Mouse (Mus musculus): ENCODE measurements at regions not wholly inside any gene's neighbourhood (a gene's known extent, or its start where the extent isn't known, plus 50 kb on each side); places are given as distances from the start of the nearest gene placed in this dataset.
"Not testable (repeated sequence)": the region's sequence is repeated elsewhere in the genome, so short reads cannot be mapped to it uniquely, and the experiment has no call there.

DNA sequence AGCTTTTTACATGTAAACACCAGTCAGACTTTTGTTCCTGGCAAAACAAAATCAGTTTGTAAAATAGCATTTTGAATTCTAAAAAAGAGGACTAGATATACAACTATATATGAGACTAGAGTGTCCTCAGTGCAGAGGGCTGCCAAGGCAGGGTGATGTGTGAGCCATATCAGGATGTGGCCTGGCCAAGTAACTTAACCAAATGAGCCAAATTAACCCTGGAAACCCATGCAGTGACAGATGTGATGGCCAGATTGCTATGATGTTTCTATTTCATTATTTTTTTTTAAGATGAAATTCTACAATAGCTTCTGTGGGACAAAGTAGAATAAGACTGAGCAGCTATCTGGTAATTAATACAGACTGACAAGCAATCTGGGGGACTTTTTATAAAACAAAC is 181.8 kb downstream of the Nova1 start:
- Histone ChIP-seq H3K9me3 (ENCODE audit: control insufficient read depth, low read length) (no peaks in the 10 kb centered on the region), H3K4me3 (ENCODE audit: low read depth, low read length) (no peak overlapping the region), H3K36me3 (ENCODE audit: control insufficient read depth, insufficient read depth, low read length) (no peaks in the 10 kb centered on the region), H3K27ac (replicated peaks; ENCODE audit: low read depth, low read length) (no peak overlapping the region), H3K4me2 (ENCODE audit: low read depth, severe bottlenecking) (no peak overlapping the region), H3K9ac (ENCODE audit: low read length) (no peak overlapping the region), H3K4me1 (ENCODE audit: control insufficient read depth, insufficient read depth, low read length) (peaks cover 4% of the 10 kb centered on the region), H3K27me3 (ENCODE audit: control insufficient read depth, insufficient read depth, low read length) (no peaks in the 10 kb centered on the region)
- ATAC-seq (ENCODE audit: insufficient number of reproducible peaks, low FRiP score, low TSS enrichment, low read depth) (no peak), DNase-seq (ENCODE audit: low spot score) (no peak)

- no peak overlapping the region for H3K9ac ChIP-seq (ENCODE audit: low read length)
- WGBS = 6% methylated on average over 6 of the region's 6 CpGs
- DNase-seq (ENCODE audit: low spot score) (peak; percentile 64), ATAC-seq (ENCODE audit: insufficient number of reproducible peaks, low FRiP score, low TSS enrichment, low read depth) (peak; percentile 44; the same call in 1 of the 2 replicates)
- H3K27me3 ChIP-seq (ENCODE audit: control insufficient read depth, insufficient read depth, low read length) = no peaks in the 10 kb centered on the region
- no peak overlapping the region for H3K4me3 ChIP-seq (ENCODE audit: low read depth, low read length)
- H3K36me3 ChIP-seq (ENCODE audit: control insufficient read depth, insufficient read depth, low read length) = no peaks in the 10 kb centered on the region
- H3K4me2 ChIP-seq (ENCODE audit: low read depth, severe bottlenecking) = no peak overlapping the region
- no peak overlapping the region for H3K27ac ChIP-seq (replicated peaks; ENCODE audit: low read depth, low read length)
- H3K4me1 ChIP-seq (ENCODE audit: control insufficient read depth, insufficient read depth, low read length) = peaks cover 4% of the 10 kb centered on the region
- no peaks in the 10 kb centered on the region for H3K9me3 ChIP-seq (ENCODE audit: control insufficient read depth, low read length)
Measured at GRCm38 (mm10) chr12:46635125-46635772, 183.5 kb downstream of the Nova1 start.

DNA sequence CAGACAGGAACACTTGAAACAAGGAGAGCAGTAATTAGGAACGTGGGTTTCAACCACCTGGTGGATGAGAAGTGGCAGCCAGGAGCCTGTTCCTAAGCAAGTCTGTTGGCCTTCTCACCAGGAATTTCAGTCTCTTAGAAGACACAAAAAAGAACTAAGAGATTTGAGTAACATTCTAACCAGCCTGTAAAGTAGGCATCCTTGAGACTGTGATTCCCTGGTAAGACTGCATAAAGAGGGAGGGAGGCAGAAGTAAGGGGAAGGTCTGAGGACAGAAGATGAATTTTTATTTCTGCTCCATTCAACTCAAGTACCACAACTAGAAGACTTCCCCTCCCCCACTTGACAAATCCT is 184.0 kb downstream of the Nova1 start:
- no peak for ATAC-seq (ENCODE audit: insufficient number of reproducible peaks, low FRiP score, low TSS enrichment, low read depth)
- 3% methylated on average over 1 of the region's 1 CpGs for WGBS
- H3K27me3 ChIP-seq (ENCODE audit: control insufficient read depth, insufficient read depth, low read length) = no peaks in the 10 kb centered on the region

DNA sequence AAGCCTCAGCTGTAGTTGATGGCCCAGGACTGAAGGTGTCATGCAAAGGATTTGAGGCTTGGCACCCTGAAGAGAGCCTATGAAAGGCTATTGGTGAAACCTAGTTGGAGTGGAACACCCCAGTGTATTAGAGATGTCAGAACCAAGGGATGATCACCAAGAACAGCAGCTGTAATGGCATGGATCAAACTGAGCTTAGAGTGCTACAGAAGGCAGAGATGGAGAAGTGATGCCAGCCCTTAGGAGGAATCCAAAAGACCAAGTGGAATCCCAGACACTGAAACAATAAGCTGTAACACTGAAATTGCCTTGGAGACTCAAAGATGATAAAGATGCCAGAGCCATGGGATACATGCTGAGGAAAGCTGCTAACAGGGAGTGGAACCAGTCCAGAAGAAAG is 186.3 kb downstream of the Nova1 start:
- not testable (repeated sequence) for H3K27ac ChIP-seq (replicated peaks; ENCODE audit: low read depth, low read length); H3K4me2 ChIP-seq (ENCODE audit: low read depth, severe bottlenecking); DNase-seq (ENCODE audit: low spot score); ATAC-seq (ENCODE audit: insufficient number of reproducible peaks, low FRiP score, low TSS enrichment, low read depth); H3K4me3 ChIP-seq (ENCODE audit: low read depth, low read length); H3K27me3 ChIP-seq (ENCODE audit: control insufficient read depth, insufficient read depth, low read length); H3K9ac ChIP-seq (ENCODE audit: low read length); H3K4me1 ChIP-seq (ENCODE audit: control insufficient read depth, insufficient read depth, low read length); H3K36me3 ChIP-seq (ENCODE audit: control insufficient read depth, insufficient read depth, low read length); H3K9me3 ChIP-seq (ENCODE audit: control insufficient read depth, low read length)

More for the DNA sequence above, 184.0 kb downstream of the Nova1 start:
- H3K4me2 ChIP-seq (ENCODE audit: low read depth, severe bottlenecking) = no peak overlapping the region
- H3K9me3 ChIP-seq (ENCODE audit: control insufficient read depth, low read length) = no peaks in the 10 kb centered on the region
- no peak overlapping the region for H3K27ac ChIP-seq (replicated peaks; ENCODE audit: low read depth, low read length)
- no peaks in the 10 kb centered on the region for H3K36me3 ChIP-seq (ENCODE audit: control insufficient read depth, insufficient read depth, low read length)
- no peak for DNase-seq (ENCODE audit: low spot score)
- H3K4me3 ChIP-seq (ENCODE audit: low read depth, low read length) = no peak overlapping the region
- peaks cover 4% of the 10 kb centered on the region for H3K4me1 ChIP-seq (ENCODE audit: control insufficient read depth, insufficient read depth, low read length)
- H3K9ac ChIP-seq (ENCODE audit: low read length) = no peak overlapping the region

GRCm38 (mm10) chr12:46627320-46627719 is 191.4 kb downstream of the Nova1 start:
- Histone ChIP-seq H3K27me3 (ENCODE audit: control insufficient read depth, insufficient read depth, low read length) (no peaks in the 10 kb centered on the region), H3K4me2 (ENCODE audit: low read depth, severe bottlenecking) (no peak overlapping the region), H3K36me3 (ENCODE audit: control insufficient read depth, insufficient read depth, low read length) (no peaks in the 10 kb centered on the region), H3K9me3 (ENCODE audit: control insufficient read depth, low read length) (no peaks in the 10 kb centered on the region), H3K9ac (ENCODE audit: low read length) (no peak overlapping the region), H3K4me1 (ENCODE audit: control insufficient read depth, insufficient read depth, low read length) (no peaks in the 10 kb centered on the region), H3K4me3 (ENCODE audit: low read depth, low read length) (no peak overlapping the region), H3K27ac (replicated peaks; ENCODE audit: low read depth, low read length) (no peak overlapping the region)
- 65% methylated on average over 2 of the region's 2 CpGs for WGBS
- ATAC-seq (ENCODE audit: insufficient number of reproducible peaks, low FRiP score, low TSS enrichment, low read depth) (no peak), DNase-seq (ENCODE audit: low spot score) (no peak)

GRCm38 (mm10) chr12:46611439-46611838 is 207.3 kb downstream of the Nova1 start:
- Histone ChIP-seq H3K36me3 (ENCODE audit: control insufficient read depth, insufficient read depth, low read length) (no peaks in the 10 kb centered on the region), H3K9ac (ENCODE audit: low read length) (no peak overlapping the region), H3K9me3 (ENCODE audit: control insufficient read depth, low read length) (no peaks in the 10 kb centered on the region), H3K27me3 (ENCODE audit: control insufficient read depth, insufficient read depth, low read length) (no peaks in the 10 kb centered on the region), H3K27ac (replicated peaks; ENCODE audit: low read depth, low read length) (no peak overlapping the region), H3K4me1 (ENCODE audit: control insufficient read depth, insufficient read depth, low read length) (no peaks in the 10 kb centered on the region), H3K4me2 (ENCODE audit: low read depth, severe bottlenecking) (no peak overlapping the region), H3K4me3 (ENCODE audit: low read depth, low read length) (no peak overlapping the region)
- DNase-seq (ENCODE audit: low spot score) (no peak), ATAC-seq (ENCODE audit: insufficient number of reproducible peaks, low FRiP score, low TSS enrichment, low read depth) (no peak)
- 93% methylated on average over 2 of the region's 2 CpGs for WGBS

- DNase-seq (ENCODE audit: low spot score) = no peak
- Histone ChIP-seq H3K9me3 (ENCODE audit: control insufficient read depth, low read length) (no peaks in the 10 kb centered on the region), H3K4me2 (ENCODE audit: low read depth, severe bottlenecking) (no peak overlapping the region), H3K27me3 (ENCODE audit: control insufficient read depth, insufficient read depth, low read length) (no peaks in the 10 kb centered on the region), H3K4me3 (ENCODE audit: low read depth, low read length) (no peak overlapping the region), H3K36me3 (ENCODE audit: control insufficient read depth, insufficient read depth, low read length) (no peaks in the 10 kb centered on the region), H3K4me1 (ENCODE audit: control insufficient read depth, insufficient read depth, low read length) (no peaks in the 10 kb centered on the region), H3K9ac (ENCODE audit: low read length) (no peak overlapping the region), H3K27ac (replicated peaks; ENCODE audit: low read depth, low read length) (no peak overlapping the region)
- 66% methylated on average over 12 of the region's 12 CpGs for WGBS
- ATAC-seq (ENCODE audit: insufficient number of reproducible peaks, low FRiP score, low TSS enrichment, low read depth) = no peak
Measured at GRCm38 (mm10) chr12:46609580-46610311, 209.0 kb downstream of the Nova1 start.

- no peak for DNase-seq (ENCODE audit: low spot score)
- H3K27ac ChIP-seq (replicated peaks; ENCODE audit: low read depth, low read length) = no peak overlapping the region
- no peak overlapping the region for H3K9ac ChIP-seq (ENCODE audit: low read length)
- no peaks in the 10 kb centered on the region for H3K36me3 ChIP-seq (ENCODE audit: control insufficient read depth, insufficient read depth, low read length)
- no peak overlapping the region for H3K4me3 ChIP-seq (ENCODE audit: low read depth, low read length)
- no peaks in the 10 kb centered on the region for H3K9me3 ChIP-seq (ENCODE audit: control insufficient read depth, low read length)
- WGBS = 77% methylated on average over 10 of the region's 10 CpGs
- no peak overlapping the region for H3K4me2 ChIP-seq (ENCODE audit: low read depth, severe bottlenecking)
- no peaks in the 10 kb centered on the region for H3K4me1 ChIP-seq (ENCODE audit: control insufficient read depth, insufficient read depth, low read length)
- no peaks in the 10 kb centered on the region for H3K27me3 ChIP-seq (ENCODE audit: control insufficient read depth, insufficient read depth, low read length)
- no peak for ATAC-seq (ENCODE audit: insufficient number of reproducible peaks, low FRiP score, low TSS enrichment, low read depth)
Measured at GRCm38 (mm10) chr12:46608290-46608910, 210.3 kb downstream of the Nova1 start.
